Mouse (Mus musculus) brain, embryonic 14.5 days (tissue): Measurements from ENCODE around the gene Hmga1.

Experiments
- CTCF ChIP-seq: fragments of 200-500 bp; IDR thresholded peaks from 2 replicates; pipeline ENCODE4 v1.5.1; 2012; ENCODE audit warnings: inconsistent platforms, mild to moderate bottlenecking, moderate library complexity, borderline replicate concordance; ENCODE audit not compliant: insufficient read depth, insufficient read length; ENCODE audit errors: extremely low read depth
- POLR2A ChIP-seq: fragments of 200-500 bp; IDR thresholded peaks from 2 replicates; pipeline ENCODE4 v1.6.1; 2012; ENCODE audit warnings: mild to moderate bottlenecking, inconsistent platforms, borderline replicate concordance; ENCODE audit not compliant: poor library complexity, insufficient read depth, insufficient read length, severe bottlenecking; ENCODE audit errors: extremely low read depth

GRCm38 (mm10) chr17:27509056-27509455 lies 47.2 kb upstream of the Hmga1 start:
- no peak for TF ChIP-seq CTCF
- TF ChIP-seq POLR2A, result no peak
